Mouse (Mus musculus) embryonic fibroblast, embryonic 13.5 days (primary cell): ENCODE data around the gene Usp42.

ENCODE experiments used
- CTCF ChIP-seq: IDR thresholded peaks from 2 replicates; pipeline ENCODE4 v1.5.1; 2011; ENCODE audit warnings: mild to moderate bottlenecking, control low read depth, low read length, moderate library complexity, borderline replicate concordance; ENCODE audit not compliant: insufficient read depth
- POLR2A ChIP-seq: IDR thresholded peaks from 2 replicates; pipeline ENCODE4 v1.6.1; 2011; ENCODE audit warnings: low read depth, mild to moderate bottlenecking, control low read depth, low read length, moderate library complexity

- TF ChIP-seq CTCF (no peak), POLR2A (no peak)
These were observed 55.7 kb downstream of the Usp42 start for GRCm38 (mm10) chr5:143676218-143676985.
